Mouse (Mus musculus): ENCODE measurements around the gene Gm9049.
"Not testable (repeated sequence)": the region's sequence is repeated elsewhere in the genome, so short reads cannot be mapped to it uniquely, and the experiment has no call there.

Gm9049 gene

GRCm38 (mm10) chr10:118354005-118354404 lies at the start of gene Gm9049:
Gene Gm9049 (minus strand): TSS chr10:118354105.
- DNase-seq (ENCODE audit: low read depth): not testable (repeated sequence)

GRCm38 (mm10) chr10:118399917-118400316 lies 46.0 kb upstream of the Gm9049 start:
- no peak for DNase-seq (ENCODE audit: low read depth)

- peak; percentile 85 for DNase-seq (ENCODE audit: low read depth)
Measured at GRCm38 (mm10) chr10:118370443-118370842, 16.5 kb upstream of the Gm9049 start.

- no peak for DNase-seq (ENCODE audit: low read depth)
Measured at GRCm38 (mm10) chr10:118369518-118369917, 15.6 kb upstream of the Gm9049 start.

GRCm38 (mm10) chr10:118348579-118348978 lies 5.3 kb downstream of the Gm9049 start, which contains the start of gene Gm9048:
Gene Gm9048 (minus strand): TSS chr10:118348679.
- not testable (repeated sequence) for DNase-seq (ENCODE audit: low read depth)

- DNase-seq (ENCODE audit: low read depth): not testable (repeated sequence)
Measured at GRCm38 (mm10) chr10:118343155-118343554, 10.8 kb downstream of the Gm9049 start, which contains the start of gene Gm9046. Gene Gm9046 (minus strand): TSS chr10:118343255.

- not testable (repeated sequence) for DNase-seq (ENCODE audit: low read depth)
Measured at GRCm38 (mm10) chr10:118337731-118338130, 16.2 kb downstream of the Gm9049 start, which contains the start of gene Gm9045. Gene Gm9045 (minus strand): TSS chr10:118337831.

- not testable (repeated sequence) for DNase-seq (ENCODE audit: low read depth)
Measured at GRCm38 (mm10) chr10:118332308-118332707, 21.6 kb downstream of the Gm9049 start, which contains the start of gene Gm9044. Gene Gm9044 (minus strand): TSS chr10:118332408.

- DNase-seq (ENCODE audit: low read depth): not testable (repeated sequence)
Measured at GRCm38 (mm10) chr10:118326869-118327268, 27.0 kb downstream of the Gm9049 start, which contains the start of gene Gm9040. Gene Gm9040 (minus strand): TSS chr10:118326969.

GRCm38 (mm10) chr10:118319024-118319423 lies 34.9 kb downstream of the Gm9049 start:
- DNase-seq (ENCODE audit: low read depth): no peak

- DNase-seq (ENCODE audit: low read depth): not testable (repeated sequence)
Measured at GRCm38 (mm10) chr10:118302133-118302532, 51.8 kb downstream of the Gm9049 start.
